Mouse (Mus musculus) ES-Bruce4 (cell line): ENCODE measurements around the gene Krtap16-3. TPM values are rescaled to one million over a fixed set of nuclear protein-coding genes. Genes with fewer than 3 reads are reported as not detected.

Experiments
- H3K27ac ChIP-seq: 2 replicates; pipeline ENCODE4 v1.5.1; 2012; ENCODE audit warnings: low read length, inconsistent platforms; ENCODE audit not compliant: insufficient read depth
- H3K27me3 ChIP-seq: 2 replicates; pipeline ENCODE4 v1.6.1; 2012; ENCODE audit warnings: mild to moderate bottlenecking, low read length, inconsistent platforms; ENCODE audit not compliant: control insufficient read depth, poor library complexity, insufficient read depth, severe bottlenecking
- H3K36me3 ChIP-seq: 2 replicates; pipeline ENCODE4 v1.6.1; 2012; ENCODE audit warnings: inconsistent platforms, mild to moderate bottlenecking, low read length, moderate library complexity; ENCODE audit not compliant: control insufficient read depth, poor library complexity, insufficient read depth, severe bottlenecking
- H3K4me1 ChIP-seq: one replicate; pipeline ENCODE4 v1.8.1; 2011; ENCODE audit warnings: low read length; ENCODE audit not compliant: control insufficient read depth, insufficient read depth
- H3K4me3 ChIP-seq: 2 replicates; pipeline ENCODE4 v1.5.1; 2011; ENCODE audit warnings: low read depth, mild to moderate bottlenecking, low read length
- H3K9ac ChIP-seq: 2 replicates; pipeline ENCODE4 v1.6.1; 2012; ENCODE audit warnings: low read depth, mild to moderate bottlenecking, inconsistent platforms; ENCODE audit not compliant: poor library complexity, severe bottlenecking
- H3K9me3 ChIP-seq: replicated peaks from 2 replicates; pipeline ENCODE4 v1.6.1; 2012; ENCODE audit warnings: mild to moderate bottlenecking, low read length, inconsistent platforms; ENCODE audit not compliant: control insufficient read depth, poor library complexity, insufficient read depth, severe bottlenecking
- CTCF ChIP-seq: IDR thresholded peaks from one replicate; pipeline ENCODE4 v1.8.1; 2011; ENCODE audit warnings: low read depth, low read length
- EP300 ChIP-seq: IDR thresholded peaks from 2 replicates; pipeline ENCODE4 v1.6.1; 2011; ENCODE audit warnings: low read depth, low read length; ENCODE audit not compliant: insufficient read depth
- POLR2A ChIP-seq: IDR thresholded peaks from one replicate; pipeline ENCODE4 v1.8.1; 2011; ENCODE audit warnings: low read length; ENCODE audit not compliant: insufficient read depth
- polyA plus RNA-seq: library from polyadenylated mRNA; stranded (reverse); fragments of >200 nt; gene quantifications from 2 replicates; pipeline ENCODE4 v1.2.4, GENCODE M21; 2011; ENCODE audit warnings: low read depth; ENCODE audit not compliant: missing spikeins, insufficient read depth, insufficient read length

The Krtap16-3 gene
- not detected in 2 replicates for polyA plus RNA-seq

- H3K9me3 ChIP-seq, result peaks cover 4% of the 10 kb centered on the region
- H3K27me3 ChIP-seq, result no peaks in the 10 kb centered on the region
- H3K36me3 ChIP-seq, result no peaks in the 10 kb centered on the region
- H3K4me3 ChIP-seq, result no peak within 1 kb of the TSS
- no peak within 1 kb of the TSS for H3K9ac ChIP-seq
- TF ChIP-seq POLR2A (no peak), CTCF (no peak), EP300 (no peak)
- H3K4me1 ChIP-seq, result no peaks in the 10 kb centered on the region
- no peak within 1 kb of the TSS for H3K27ac ChIP-seq
Observed at GRCm38 (mm10) chr16:88962773-88963172, at the start of gene Krtap16-3. Gene Krtap16-3, minus strand, starts transcription at chr16:88962873.

GRCm38 (mm10) chr16:89010659-89011058 is 48.0 kb upstream of the Krtap16-3 start, which contains the start of gene Krtap22-2:
Gene Krtap22-2, minus strand, starts transcription at chr16:89010759.
- Histone ChIP-seq H3K9ac (no peak within 1 kb of the TSS), H3K4me1 (no peaks in the 10 kb centered on the region), H3K36me3 (no peaks in the 10 kb centered on the region), H3K9me3 (no peaks in the 10 kb centered on the region), H3K4me3 (no peak within 1 kb of the TSS), H3K27me3 (no peaks in the 10 kb centered on the region), H3K27ac (no peak within 1 kb of the TSS)
- no peak for TF ChIP-seq POLR2A
- no peak for TF ChIP-seq CTCF
- TF ChIP-seq EP300, result no peak

DNA sequence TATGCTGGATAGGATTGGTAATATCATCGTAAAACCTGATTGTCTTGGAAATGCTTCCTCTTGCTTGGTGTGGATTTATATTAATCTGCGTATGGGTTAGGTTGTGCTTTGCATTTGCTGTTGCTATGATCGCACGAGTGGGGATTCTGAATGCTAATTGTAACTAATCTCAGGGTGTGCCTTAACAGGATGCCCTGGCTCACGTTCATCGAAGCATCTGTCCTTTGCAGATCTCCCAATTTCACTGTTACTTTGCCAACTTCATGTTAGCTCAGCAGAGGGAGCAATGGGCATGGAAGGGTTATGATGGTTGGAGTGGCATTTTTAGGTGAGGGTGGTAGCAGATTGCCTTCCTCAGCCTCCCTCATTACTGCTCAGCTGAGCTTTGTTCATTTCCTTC is 21.6 kb downstream of the Krtap16-3 start:
- H3K4me3 ChIP-seq, result no peak overlapping the region
- TF ChIP-seq EP300, result no peak
- no peaks in the 10 kb centered on the region for H3K9me3 ChIP-seq
- H3K27me3 ChIP-seq, result no peaks in the 10 kb centered on the region
- no peak overlapping the region for H3K27ac ChIP-seq
- no peak overlapping the region for H3K9ac ChIP-seq
- no peaks in the 10 kb centered on the region for H3K36me3 ChIP-seq
- no peaks in the 10 kb centered on the region for H3K4me1 ChIP-seq

DNA sequence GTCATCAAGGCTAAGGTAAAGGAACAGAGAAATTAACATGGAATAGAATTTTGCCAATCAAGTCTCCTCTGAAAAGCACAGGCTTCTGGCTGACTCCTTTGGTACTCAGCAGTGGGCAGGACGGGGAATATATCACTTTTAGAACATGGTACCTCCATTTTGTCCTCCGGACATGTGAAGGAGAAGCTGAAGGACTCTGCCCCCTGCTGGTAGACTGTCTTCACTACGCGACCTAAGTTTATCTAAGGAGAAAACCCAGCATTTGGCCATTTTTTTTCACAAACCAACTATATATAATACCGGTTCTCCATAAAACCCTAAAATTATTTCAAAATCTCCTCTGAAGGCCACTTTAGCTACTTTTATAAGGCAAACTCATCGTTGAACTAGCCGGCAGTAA is 24.4 kb downstream of the Krtap16-3 start:
- Histone ChIP-seq H3K27ac (no peak overlapping the region), H3K9me3 (no peaks in the 10 kb centered on the region), H3K27me3 (no peaks in the 10 kb centered on the region), H3K4me1 (no peaks in the 10 kb centered on the region), H3K36me3 (no peaks in the 10 kb centered on the region), H3K4me3 (no peak overlapping the region), H3K9ac (no peak overlapping the region)
- TF ChIP-seq CTCF, result peak; percentile 14
- no peak for TF ChIP-seq POLR2A

- no peaks in the 10 kb centered on the region for H3K9me3 ChIP-seq
- H3K4me1 ChIP-seq, result no peaks in the 10 kb centered on the region
- no peaks in the 10 kb centered on the region for H3K27me3 ChIP-seq
- no peak within 1 kb of the TSS for H3K4me3 ChIP-seq
- no peak for TF ChIP-seq EP300
- no peak for TF ChIP-seq CTCF
- TF ChIP-seq POLR2A, result no peak
- no peak within 1 kb of the TSS for H3K9ac ChIP-seq
- H3K36me3 ChIP-seq, result no peaks in the 10 kb centered on the region
- H3K27ac ChIP-seq, result no peak within 1 kb of the TSS
Observed at GRCm38 (mm10) chr16:88932165-88932564, 30.5 kb downstream of the Krtap16-3 start, which contains the start of gene Krtap19-9b. Gene Krtap19-9b, minus strand, starts transcription at chr16:88932265.

Other genes with a start within 250 kb of the Krtap16-3 start
- not detected in 2 replicates for gene Krtap13-1, start 234.0 kb downstream of the Krtap16-3 start, polyA plus RNA-seq
- gene Krtap13, start 211.2 kb downstream of the Krtap16-3 start, polyA plus RNA-seq, result not detected in 2 replicates
- gene 2310034C09Rik, start 204.0 kb downstream of the Krtap16-3 start, polyA plus RNA-seq, result not detected in 2 replicates
- gene 2310057N15Rik, start 188.7 kb downstream of the Krtap16-3 start, polyA plus RNA-seq, result not detected in 2 replicates
- not detected in 2 replicates for gene Gm5965, start 185.0 kb downstream of the Krtap16-3 start, polyA plus RNA-seq
- gene Gm20741, start 150.7 kb downstream of the Krtap16-3 start, polyA plus RNA-seq, result not detected in 2 replicates
- gene Krtap15, start 142.7 kb downstream of the Krtap16-3 start, polyA plus RNA-seq, result not detected in 2 replicates
- not detected in 2 replicates for gene Krtap14, start 136.7 kb downstream of the Krtap16-3 start, polyA plus RNA-seq
- not detected in 2 replicates for gene Krtap19-1, start 93.5 kb downstream of the Krtap16-3 start, polyA plus RNA-seq
- gene Krtap19-2, start 88.6 kb downstream of the Krtap16-3 start, polyA plus RNA-seq, result not detected in 2 replicates
- gene Krtap19-3, start 84.8 kb downstream of the Krtap16-3 start, polyA plus RNA-seq, result not detected in 2 replicates
- not detected in 2 replicates for gene Krtap19-4, start 77.8 kb downstream of the Krtap16-3 start, polyA plus RNA-seq
- gene Krtap19-5, start 66.4 kb downstream of the Krtap16-3 start, polyA plus RNA-seq, result not detected in 2 replicates
- gene Krtap19-9b, start 30.6 kb downstream of the Krtap16-3 start, polyA plus RNA-seq, result not detected in 2 replicates
- gene Krtap22-2, start 47.9 kb upstream of the Krtap16-3 start, polyA plus RNA-seq, result not detected in 2 replicates
- not detected in 2 replicates for gene Gm10229, start 52.4 kb upstream of the Krtap16-3 start, polyA plus RNA-seq
- not detected in 2 replicates for gene Krtap6-1, start 68.8 kb upstream of the Krtap16-3 start, polyA plus RNA-seq
- gene Gm10228, start 78.6 kb upstream of the Krtap16-3 start, polyA plus RNA-seq, result not detected in 2 replicates
- gene Krtap6-5, start 85.0 kb upstream of the Krtap16-3 start, polyA plus RNA-seq, result not detected in 2 replicates
- gene 1110025L11Rik, start 101.1 kb upstream of the Krtap16-3 start, polyA plus RNA-seq, result not detected in 2 replicates
- gene Krtap6-3, start 121.1 kb upstream of the Krtap16-3 start, polyA plus RNA-seq, result not detected in 2 replicates
- gene Gm6358, start 178.0 kb upstream of the Krtap16-3 start, polyA plus RNA-seq, result not detected in 2 replicates
- not detected in 2 replicates for gene Gm10061, start 188.2 kb upstream of the Krtap16-3 start, polyA plus RNA-seq
- gene Gm9789, start 195.1 kb upstream of the Krtap16-3 start, polyA plus RNA-seq, result not detected in 2 replicates
- gene Gm7735, start 206.6 kb upstream of the Krtap16-3 start, polyA plus RNA-seq, result not detected in 2 replicates
- gene 1110057P08Rik, start 211.9 kb upstream of the Krtap16-3 start, polyA plus RNA-seq, result not detected in 2 replicates
- gene Krtap20-2, start 243.0 kb upstream of the Krtap16-3 start, polyA plus RNA-seq, result not detected in 2 replicates